Mouse (Mus musculus) gastrocnemius, adult 18-20 months (tissue): ENCODE measurements around the gene Jade3. TPM values are rescaled to one million over a fixed set of nuclear protein-coding genes. Genes with fewer than 3 reads are reported as not detected.
"Not testable (repeated sequence)": the region's sequence is repeated elsewhere in the genome, so short reads cannot be mapped to it uniquely, and the experiment has no call there.

ENCODE experiments used
- DNase-seq: peaks from one replicate; pipeline ENCODE4 v3.0.0; 2021; ENCODE audit warnings: low spot score
- long read RNA-seq, 2 experiments: library from polyadenylated mRNA; stranded (forward); transcript quantifications; one replicate each; pipeline ENCODE4 v2.0.0; 2021
- total RNA-seq, 2 experiments: library from RNA; stranded (reverse); gene quantifications; 2 replicates each; pipeline ENCODE4 v1.2.3; 2021

The Jade3 gene
- total RNA-seq: under 1 TPM; 0.43 TPM
- long read RNA-seq, experiment 1: 0 reads
- long read RNA-seq, experiment 2: 0 reads

GRCm38 (mm10) chrX:20425140-20425838 lies at the start of gene Jade3:
TSS of gene Jade3 (plus strand) at chrX:20425688.
- DNase-seq: peak; percentile 36

GRCm38 (mm10) chrX:20379347-20380014 lies 46.0 kb upstream of the Jade3 start:
- no peak for DNase-seq

DNA sequence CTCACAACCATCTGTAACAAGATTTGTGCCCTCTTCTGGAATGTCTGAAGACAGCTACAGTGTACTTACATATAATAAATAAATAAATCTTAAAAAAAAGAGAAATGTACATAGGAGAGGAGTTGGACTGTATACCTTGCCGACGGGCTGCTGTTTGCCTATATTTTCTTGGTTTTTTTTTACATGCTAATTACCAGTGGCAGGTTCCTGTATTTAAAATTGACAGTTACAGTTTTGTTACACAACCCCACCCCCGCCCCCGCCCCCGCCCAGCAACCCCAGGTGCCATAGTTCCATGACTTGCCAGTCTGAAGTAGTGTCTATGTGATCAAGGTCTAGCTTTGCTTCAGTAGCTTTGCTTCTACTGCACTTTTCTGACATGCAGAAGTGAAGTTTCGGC lies 43.2 kb upstream of the Jade3 start:
- DNase-seq: no peak

- no peak for DNase-seq
Measured at GRCm38 (mm10) chrX:20387006-20387405, 38.5 kb upstream of the Jade3 start.

DNA sequence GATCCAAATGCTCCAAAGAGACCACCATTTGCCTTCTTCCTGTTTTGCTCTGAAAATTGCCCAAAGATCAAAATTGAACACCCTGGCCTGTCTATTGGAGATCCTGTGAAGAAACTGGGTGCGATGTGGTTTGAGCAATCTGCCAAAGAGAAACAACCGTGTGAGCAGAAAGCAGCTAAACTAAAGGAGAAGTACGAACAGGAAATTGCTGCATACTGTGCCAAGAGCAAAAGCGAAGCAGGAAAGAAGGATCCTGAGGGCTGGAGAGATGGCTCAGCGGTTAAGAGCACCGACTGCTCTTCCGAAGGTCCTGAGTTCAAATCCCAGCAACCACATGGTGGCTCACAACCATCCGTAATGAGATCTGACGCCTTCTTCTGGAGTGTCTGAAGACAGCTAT lies 33.5 kb upstream of the Jade3 start:
- not testable (repeated sequence) for DNase-seq

- DNase-seq: no peak
Measured at GRCm38 (mm10) chrX:20392942-20393341, 32.5 kb upstream of the Jade3 start.

DNA sequence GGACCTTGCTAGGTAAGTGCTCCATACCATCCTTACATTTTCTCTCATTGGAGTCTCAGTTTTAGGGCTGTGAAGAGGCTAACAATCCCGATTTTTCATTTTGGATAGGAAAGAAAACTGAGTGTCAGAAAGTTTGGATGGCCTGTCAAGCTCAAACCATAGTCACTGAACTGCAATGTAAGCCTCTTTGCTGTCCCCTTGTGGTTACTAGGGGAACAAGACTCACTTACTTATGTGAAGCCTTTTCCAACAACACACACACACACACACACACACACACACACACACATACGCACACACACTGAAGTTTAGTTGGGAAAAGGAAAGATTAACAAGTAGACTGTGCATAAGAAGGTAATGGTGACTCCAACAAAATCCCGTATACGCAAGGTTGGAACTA lies 21.4 kb upstream of the Jade3 start:
- no peak for DNase-seq

- no peak for DNase-seq
Measured at GRCm38 (mm10) chrX:20406909-20407308, 18.6 kb upstream of the Jade3 start.

DNA sequence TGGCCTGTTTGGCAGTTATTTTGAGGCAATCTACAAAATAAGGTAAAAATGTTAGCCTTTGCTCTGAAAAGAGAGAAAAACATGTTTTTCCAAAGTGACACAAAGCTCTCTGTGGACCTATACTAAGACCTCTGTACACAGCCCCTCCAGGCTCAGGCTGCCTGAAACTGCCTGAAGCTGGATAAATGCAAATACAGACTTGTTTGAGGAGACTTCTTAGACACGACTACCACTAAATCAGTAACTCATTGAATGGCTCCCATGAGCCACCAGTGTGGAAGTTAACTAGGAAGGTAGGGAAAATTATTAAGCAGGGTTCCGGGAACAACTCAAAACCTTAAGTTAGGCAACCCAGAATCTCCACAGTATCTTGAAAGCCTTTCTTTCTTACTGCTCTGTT lies 17.8 kb upstream of the Jade3 start:
- DNase-seq: no peak

DNA sequence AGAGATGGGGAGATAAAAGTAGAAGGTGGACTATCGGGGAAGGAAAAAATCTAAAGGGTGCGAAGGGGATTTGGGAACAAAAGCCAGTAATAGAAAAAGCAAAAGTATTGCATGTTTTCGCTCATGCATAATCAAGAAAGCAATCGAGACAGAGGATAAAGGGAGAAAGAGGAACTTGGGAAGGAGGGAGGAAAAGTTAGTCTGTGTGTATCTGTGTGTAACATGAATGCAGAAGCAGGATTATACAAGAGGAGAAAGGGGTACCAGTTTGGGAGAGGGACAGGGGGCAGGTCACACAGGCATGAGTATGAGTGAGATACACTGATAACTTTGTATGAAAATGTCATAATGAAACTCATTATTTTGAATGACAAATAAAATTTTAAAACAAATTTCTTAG lies 14.1 kb upstream of the Jade3 start:
- DNase-seq: no peak

GRCm38 (mm10) chrX:20412221-20412620 lies 13.3 kb upstream of the Jade3 start:
- DNase-seq: no peak

DNA sequence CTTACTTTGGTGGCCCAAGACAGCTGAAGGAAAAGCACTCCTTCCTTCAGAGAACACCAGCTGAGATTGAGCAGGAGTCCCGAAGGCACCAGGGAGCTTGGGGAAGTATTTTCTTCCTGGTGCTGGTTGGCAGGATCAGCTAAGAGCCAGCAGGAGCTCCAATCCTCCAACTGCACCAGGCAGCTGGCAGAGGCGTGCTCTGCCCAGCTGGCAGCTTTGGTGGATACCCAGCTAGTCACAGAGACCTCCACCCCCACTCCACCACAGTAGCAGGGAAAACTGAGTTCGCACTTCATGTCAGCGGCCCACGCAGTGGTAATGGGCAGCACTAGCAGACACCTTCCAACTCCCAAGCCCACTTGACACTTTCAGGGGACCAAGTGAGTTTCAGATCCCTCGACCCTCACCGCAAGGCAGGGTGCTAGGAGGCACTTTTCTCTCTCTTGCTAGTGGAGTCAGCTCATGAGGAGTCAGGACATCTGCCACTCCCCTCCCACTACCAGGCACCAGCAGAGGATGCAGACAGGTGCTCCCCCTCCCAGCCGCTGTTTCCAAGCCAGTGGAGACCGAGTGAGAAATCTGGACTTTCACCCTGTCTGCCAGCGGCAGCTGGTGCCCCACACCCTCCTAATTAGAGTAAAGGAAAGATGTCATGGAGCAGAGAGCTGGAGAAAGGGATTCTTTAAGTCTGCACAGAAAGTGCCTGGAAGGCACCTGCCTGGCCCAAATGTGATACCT lies 10.4 kb upstream of the Jade3 start:
- DNase-seq: no peak

DNA sequence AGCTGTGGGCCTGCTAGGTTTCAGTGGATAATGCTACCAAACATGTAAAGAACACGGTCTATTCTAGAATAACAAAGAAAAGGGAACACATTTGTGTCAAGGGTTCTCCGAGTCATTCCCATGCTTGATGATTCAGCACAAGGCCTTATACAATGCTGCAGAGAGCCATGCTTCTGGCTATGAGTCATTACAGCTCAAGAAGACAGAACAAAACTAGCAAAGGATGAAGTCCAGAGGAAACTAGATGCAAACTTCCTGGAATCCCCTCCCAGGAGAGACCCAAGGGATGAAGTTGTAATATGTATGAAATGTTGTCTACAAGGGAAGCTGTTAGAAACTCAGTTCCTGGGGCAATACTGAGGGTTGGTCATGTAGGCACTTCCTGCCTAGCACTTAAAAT lies 7.0 kb upstream of the Jade3 start:
- DNase-seq: no peak

GRCm38 (mm10) chrX:20419536-20419935 lies 6.0 kb upstream of the Jade3 start:
- no peak for DNase-seq

DNA sequence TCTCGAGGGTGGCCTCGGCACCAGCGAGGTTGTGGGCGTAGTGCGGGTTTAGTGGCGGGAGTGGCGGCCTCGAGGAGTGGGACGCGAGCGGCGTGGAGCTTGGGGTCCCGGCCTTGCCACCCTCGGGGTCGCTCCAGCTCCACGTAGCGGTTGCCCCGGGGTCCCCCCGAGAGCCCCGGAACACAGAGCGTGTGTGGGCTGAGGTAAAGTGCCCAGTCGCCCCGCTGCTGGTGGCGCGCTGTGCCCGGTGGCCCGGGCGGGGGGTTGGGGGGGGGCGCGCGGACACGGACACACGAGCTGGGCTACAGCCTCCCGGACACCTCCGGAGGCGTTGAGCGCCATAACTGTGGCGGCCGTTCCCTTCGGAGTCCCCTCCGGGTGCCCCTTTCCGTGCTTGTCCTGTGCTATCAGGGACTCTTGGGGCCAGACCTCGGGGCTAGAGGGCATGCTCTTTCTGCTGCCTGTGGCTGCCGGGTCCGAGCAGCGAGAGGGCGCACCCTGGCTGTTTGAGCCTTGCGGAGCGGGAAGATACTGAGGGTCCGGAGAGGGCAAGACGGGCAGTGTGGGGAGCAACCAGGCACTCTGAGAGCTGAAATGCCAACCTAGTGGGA lies 456 bp downstream of the Jade3 start:
- DNase-seq: no peak

DNA sequence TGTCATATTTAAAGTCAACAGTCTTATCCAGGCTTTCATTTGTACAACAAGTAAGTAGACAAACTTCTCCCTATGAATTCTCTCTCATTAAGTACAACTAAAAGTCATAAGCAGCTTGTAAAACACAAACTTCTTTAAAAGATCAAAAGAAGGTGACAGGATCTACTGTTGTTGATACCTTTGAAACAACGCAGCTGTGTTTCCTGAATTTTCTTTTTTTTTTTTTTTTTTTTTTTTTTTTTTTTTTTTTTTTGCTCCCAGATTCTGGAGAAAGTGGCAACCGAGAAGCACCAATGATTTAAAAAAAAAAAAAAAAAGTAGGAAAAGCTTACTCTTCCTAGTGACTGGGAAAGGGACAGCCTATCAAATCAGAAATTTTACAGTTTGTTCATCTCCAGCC lies 57.7 kb downstream of the Jade3 start:
- no peak for DNase-seq

GRCm38 (mm10) chrX:20497682-20498081 lies 72.2 kb downstream of the Jade3 start:
- no peak for DNase-seq

- DNase-seq: no peak
Measured at GRCm38 (mm10) chrX:20520290-20520939, 94.9 kb downstream of the Jade3 start.

GRCm38 (mm10) chrX:20521578-20521977 lies 96.1 kb downstream of the Jade3 start:
- no peak for DNase-seq

GRCm38 (mm10) chrX:20532621-20533020 lies 107.1 kb downstream of the Jade3 start:
- no peak for DNase-seq

DNA sequence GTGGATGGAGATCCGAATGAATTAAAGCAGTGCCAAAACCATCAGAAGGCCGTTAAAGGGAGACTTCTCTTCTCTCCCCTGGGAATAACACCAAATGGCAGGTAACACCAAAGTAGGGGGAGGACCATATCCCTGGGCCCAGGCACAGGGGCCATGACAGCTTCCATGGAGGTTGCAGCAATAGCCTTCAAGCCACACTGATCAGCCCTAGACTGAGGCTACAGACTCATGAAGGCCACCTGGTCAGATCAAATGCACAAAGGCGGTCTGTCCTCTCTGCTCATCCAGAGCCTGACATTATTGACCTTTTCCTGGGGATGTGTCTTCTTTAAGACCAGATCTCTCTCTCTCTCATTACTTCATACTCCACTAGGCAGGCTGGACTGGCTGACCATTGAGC lies 118.4 kb downstream of the Jade3 start:
- no peak for DNase-seq

GRCm38 (mm10) chrX:20547609-20548008 lies 122.1 kb downstream of the Jade3 start:
- no peak for DNase-seq
